Mouse (Mus musculus) heart, embryonic 12.5 days (tissue): ENCODE results near the gene Sqor. TPM values are rescaled to one million over a fixed set of nuclear protein-coding genes. Genes with fewer than 3 reads are reported as not detected.

ENCODE experiments used
- ATAC-seq: fragments of 200-750 bp; cut with Nextera tagmentation; 2 replicates; pipeline ENCODE4 v1.8.0; 2017; ENCODE audit warnings: moderate TSS enrichment, moderate library complexity; ENCODE audit not compliant: insufficient number of reproducible peaks, low FRiP score
- H3K27ac ChIP-seq: fragments of 300-500 bp; sonication (generic); 2 replicates; pipeline ENCODE4 v1.5.1; 2016; ENCODE audit warnings: mild to moderate bottlenecking, moderate library complexity; ENCODE audit not compliant: poor library complexity, severe bottlenecking
- H3K27me3 ChIP-seq: fragments of 300-500 bp; sonication (generic); replicated peaks from 2 replicates; pipeline ENCODE4 v1.6.1; 2016; ENCODE audit warnings: mild to moderate bottlenecking, moderate library complexity
- H3K36me3 ChIP-seq: fragments of 300-500 bp; sonication (generic); 2 replicates; pipeline ENCODE4 v1.6.1; 2016; ENCODE audit warnings: mild to moderate bottlenecking, moderate library complexity
- H3K4me1 ChIP-seq: fragments of 300-500 bp; sonication (generic); replicated peaks from 2 replicates; pipeline ENCODE4 v1.6.1; 2016; ENCODE audit warnings: mild to moderate bottlenecking
- H3K4me2 ChIP-seq: fragments of 300-500 bp; sonication (generic); 2 replicates; pipeline ENCODE4 v1.6.1; 2016; ENCODE audit warnings: mild to moderate bottlenecking, moderate library complexity
- H3K4me3 ChIP-seq: fragments of 300-500 bp; sonication (generic); 2 replicates; pipeline ENCODE4 v1.5.1; 2016; ENCODE audit warnings: mild to moderate bottlenecking
- H3K9ac ChIP-seq: fragments of 300-500 bp; sonication (generic); 2 replicates; pipeline ENCODE4 v1.6.1; 2016; ENCODE audit warnings: mild to moderate bottlenecking, moderate library complexity
- H3K9me3 ChIP-seq: fragments of 300-500 bp; sonication (generic); replicated peaks from 2 replicates; pipeline ENCODE4 v1.6.1; 2016; ENCODE audit warnings: mild to moderate bottlenecking, moderate library complexity
- WGBS: fragments of 180-500 bp; shearing (Covaris S2); methylation state at CpG from one replicate; pipeline ENCODE4 v1.1.7; 2016; 5-methylcytosine and 5-hydroxymethylcytosine counted together
- polyA plus RNA-seq: library from polyadenylated mRNA; unstranded; fragments of >200 nt; fragmentation: Nextera tagmentation; extraction: Ambion mirVana; gene quantifications from 2 replicates; pipeline ENCODE4 v1.2.1, GENCODE M21; 2016

The Sqor gene
- polyA plus RNA-seq, 1 experiment from 2014 or later, result 5.4 TPM

GRCm38 (mm10) chr2:122855354-122855753, 90.3 kb downstream of the Sqor start:
- Histone ChIP-seq H3K4me2 (no peak overlapping the region), H3K4me1 (peaks cover 25% of the 10 kb centered on the region), H3K9ac (no peak overlapping the region), H3K27me3 (no peaks in the 10 kb centered on the region), H3K9me3 (no peaks in the 10 kb centered on the region), H3K27ac (peak overlapping the region; percentile 83), H3K36me3 (no peaks in the 10 kb centered on the region), H3K4me3 (no peak overlapping the region)
- ATAC-seq, result peak; percentile 57; the same call in 1 of the 2 replicates
- WGBS, result 18% methylated on average over 3 of the region's 3 CpGs

Other genes starting within 250 kb of the Sqor start
- 29.9 and 34.8 TPM in 2 replicates for gene Gatm, start 153.9 kb upstream of the Sqor start, polyA plus RNA-seq
- gene AA467197, start 128.3 kb upstream of the Sqor start, polyA plus RNA-seq, result not detected in 2 replicates
- 9.8 and 10.0 TPM in 2 replicates for gene Slc30a4, start 62.6 kb upstream of the Sqor start, polyA plus RNA-seq
- gene Bloc1s6, start 26.7 kb upstream of the Sqor start, polyA plus RNA-seq, result 34.3 and 38.1 TPM in 2 replicates